Mouse (Mus musculus) adrenal gland (tissue): ENCODE data around the gene Slc6a11.

Experiments used
- intact Hi-C: fragments of 180-260 bp; cut with DNase I; formaldehyde crosslinking; loops from one replicate; pipeline ENCODE4 v1.15.1; 2025

Gene Slc6a11

GRCm38 (mm10) chr6:114261609-114262008, 130.6 kb downstream of the Slc6a11 start:
- intact Hi-C loops = no loop called here

DNA sequence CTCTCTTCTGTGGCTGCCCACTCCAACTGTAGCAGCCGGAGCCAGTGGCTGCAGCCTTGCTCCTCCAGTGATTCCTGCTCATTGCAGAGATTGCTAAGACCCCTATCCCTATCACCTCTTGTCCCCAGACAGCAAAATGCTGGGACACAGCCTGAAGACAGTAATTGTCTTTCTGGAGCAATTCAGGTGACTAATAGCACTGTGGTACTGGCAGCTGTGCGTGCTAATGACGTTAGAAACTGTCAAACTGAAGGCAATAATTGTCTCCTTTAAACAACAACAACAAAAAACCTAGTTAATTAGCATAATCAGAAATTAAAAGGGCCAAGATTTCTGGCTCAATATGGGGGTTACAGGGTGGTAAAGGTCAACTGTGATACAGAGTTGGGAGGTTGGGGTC, 133.0 kb downstream of the Slc6a11 start:
- intact Hi-C loops = no loop called here

GRCm38 (mm10) chr6:114264426-114264825, 133.4 kb downstream of the Slc6a11 start:
- intact Hi-C loops = no loop called here

GRCm38 (mm10) chr6:114266273-114266672, 135.2 kb downstream of the Slc6a11 start:
- intact Hi-C loops = no loop called here

- intact Hi-C loops = no loop called here
These were observed 136.9 kb downstream of the Slc6a11 start for GRCm38 (mm10) chr6:114267979-114268378.

DNA sequence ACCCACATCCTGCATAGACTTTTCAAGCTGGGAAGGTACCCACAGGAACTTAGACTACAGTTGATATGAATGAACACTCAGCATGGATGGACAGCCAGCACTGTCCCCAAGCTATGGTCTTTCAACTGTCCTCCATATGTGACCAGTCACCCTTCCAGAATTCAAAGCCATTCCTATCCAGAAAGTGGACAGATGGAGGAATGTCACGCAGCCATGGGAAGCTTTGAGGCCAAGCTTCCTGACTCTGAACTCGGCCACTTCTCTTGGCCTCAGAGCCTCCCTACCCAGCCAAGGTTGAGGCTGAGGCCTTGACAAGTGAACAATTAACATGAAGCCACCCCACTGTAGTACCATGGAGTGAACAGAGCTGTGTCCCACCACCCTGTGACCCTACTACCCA, 138.5 kb downstream of the Slc6a11 start:
- intact Hi-C loops = no loop called here

DNA sequence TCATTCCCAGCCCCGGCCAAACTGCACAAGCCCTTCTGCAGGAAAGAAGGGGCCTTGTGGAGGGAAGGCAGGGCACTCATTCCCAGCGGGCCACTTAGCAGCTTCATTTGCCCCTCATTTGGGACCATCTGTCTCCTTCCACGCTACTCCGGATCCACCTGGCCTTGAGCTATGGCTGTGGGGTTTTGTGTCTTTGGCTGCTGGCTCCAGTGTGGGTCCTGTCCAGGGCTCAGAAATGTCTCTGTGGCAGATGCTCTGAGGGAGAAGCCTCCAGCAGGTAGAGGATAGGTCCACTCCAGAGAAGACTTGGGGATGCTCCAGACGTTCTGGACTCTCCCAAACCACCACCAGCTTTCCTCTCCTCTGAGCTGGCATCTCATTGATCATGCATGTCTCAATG, 139.8 kb downstream of the Slc6a11 start:
- intact Hi-C loops = no loop called here

DNA sequence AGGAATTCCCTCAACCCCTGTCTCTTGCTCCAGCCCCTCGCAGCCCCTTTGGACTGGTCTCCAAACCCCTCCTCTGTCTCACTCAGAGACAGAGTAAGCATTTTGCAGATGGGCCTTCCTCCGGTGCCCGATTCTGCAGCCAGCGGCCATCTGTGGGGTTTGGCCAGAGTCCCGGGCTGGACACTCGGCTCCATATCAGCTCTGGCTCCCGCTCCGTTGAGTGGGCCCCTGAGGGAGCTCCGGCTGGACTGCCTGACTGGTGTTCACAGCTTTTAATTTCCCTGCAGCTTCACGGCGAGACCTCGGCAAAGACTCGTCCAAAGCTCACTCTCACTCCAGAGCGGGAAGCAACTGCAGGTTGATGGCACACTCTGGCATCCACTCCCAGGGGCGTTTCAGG, 141.2 kb downstream of the Slc6a11 start:
- intact Hi-C loops = no loop called here

DNA sequence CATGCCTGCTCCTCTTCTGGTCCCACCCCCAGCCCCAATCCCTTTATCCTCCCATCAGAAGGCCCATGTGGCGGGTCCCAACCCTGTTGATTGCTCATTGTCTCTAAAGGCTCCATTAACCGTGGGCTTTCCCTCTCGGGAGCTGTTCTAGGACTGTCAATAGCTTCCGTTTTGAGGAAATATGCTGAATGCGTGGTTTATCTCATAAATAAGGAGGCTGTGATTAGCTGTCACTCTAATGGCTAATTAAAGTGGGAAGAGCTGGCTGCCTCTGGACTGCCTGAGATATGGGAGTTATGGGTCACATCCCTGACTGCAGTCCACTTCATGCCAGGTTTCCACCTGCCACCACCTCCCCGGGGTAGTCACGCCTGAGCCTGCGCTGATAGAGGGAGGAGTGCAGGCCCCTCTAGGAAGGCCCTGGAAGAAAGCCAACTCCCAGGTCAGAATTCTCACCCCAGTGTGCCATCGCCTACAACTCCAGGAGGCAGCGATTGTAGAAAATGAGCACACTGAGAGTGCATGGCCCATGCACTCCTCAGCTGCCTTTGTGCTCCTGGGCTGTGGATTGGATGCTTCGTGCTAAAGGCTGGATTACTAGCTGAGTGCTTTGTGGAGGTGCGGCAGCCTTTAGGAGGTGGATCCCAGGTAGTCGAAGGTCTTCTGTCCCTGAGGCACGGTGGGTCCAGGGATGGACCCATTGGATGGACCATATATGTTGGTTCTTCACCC, 143.1 kb downstream of the Slc6a11 start:
- intact Hi-C loops = no loop called here

GRCm38 (mm10) chr6:114275800-114276199, 144.8 kb downstream of the Slc6a11 start:
- intact Hi-C loops = no loop called here

- intact Hi-C loops = no loop called here
These were observed 151.6 kb downstream of the Slc6a11 start, which contains the start of gene Slc6a1 for GRCm38 (mm10) chr6:114282469-114283277. Gene Slc6a1 (plus strand): TSS chr6:114282635.

- intact Hi-C loops = no loop called here
These were observed 152.3 kb downstream of the Slc6a11 start for GRCm38 (mm10) chr6:114283278-114283770.

- intact Hi-C loops = no loop called here
These were observed 153.1 kb downstream of the Slc6a11 start for GRCm38 (mm10) chr6:114283927-114284703.

DNA sequence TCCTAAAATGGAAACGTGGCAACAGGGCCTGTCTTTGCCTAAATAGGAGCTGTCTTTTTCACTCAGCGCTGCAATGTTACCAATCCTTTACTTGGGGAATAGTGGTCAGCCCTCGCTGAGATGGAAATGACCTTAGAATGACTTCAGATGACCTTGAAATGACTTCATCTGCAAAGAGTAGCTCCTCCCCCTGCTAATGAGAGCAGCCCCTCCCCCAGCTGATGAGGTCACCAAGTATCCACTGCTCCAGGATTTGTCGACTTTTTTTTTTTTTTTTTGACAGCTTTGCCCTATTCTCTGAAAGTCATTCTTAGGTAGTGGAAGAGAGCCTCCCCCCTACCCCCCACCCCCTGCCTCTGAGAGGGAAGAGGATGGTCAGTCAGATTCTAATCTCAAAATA, 154.4 kb downstream of the Slc6a11 start:
- intact Hi-C loops = no loop called here

GRCm38 (mm10) chr6:114289106-114289505, 158.1 kb downstream of the Slc6a11 start:
- intact Hi-C loops = no loop called here

DNA sequence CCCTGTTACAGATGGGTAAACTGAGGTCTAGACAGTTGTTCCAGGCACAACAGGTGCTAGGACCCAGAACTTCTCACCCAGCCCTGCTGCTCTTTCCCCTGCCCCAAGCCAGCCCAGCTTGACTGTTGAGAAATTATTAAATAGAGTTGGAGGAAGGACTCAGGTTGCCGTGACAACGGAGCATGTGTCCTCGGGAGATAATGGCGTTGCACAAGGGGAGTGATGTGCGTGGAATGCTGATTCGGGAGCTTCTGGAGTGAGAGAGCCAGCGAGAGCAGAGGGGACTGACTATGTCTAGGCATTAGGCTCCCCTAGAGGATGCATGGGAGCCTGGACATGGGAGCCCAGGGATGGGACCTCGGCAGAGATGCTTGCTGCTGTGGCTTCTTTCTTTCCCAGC, 159.1 kb downstream of the Slc6a11 start:
- intact Hi-C loops = no loop called here

GRCm38 (mm10) chr6:114290929-114291328, 159.9 kb downstream of the Slc6a11 start:
- intact Hi-C loops = no loop called here

DNA sequence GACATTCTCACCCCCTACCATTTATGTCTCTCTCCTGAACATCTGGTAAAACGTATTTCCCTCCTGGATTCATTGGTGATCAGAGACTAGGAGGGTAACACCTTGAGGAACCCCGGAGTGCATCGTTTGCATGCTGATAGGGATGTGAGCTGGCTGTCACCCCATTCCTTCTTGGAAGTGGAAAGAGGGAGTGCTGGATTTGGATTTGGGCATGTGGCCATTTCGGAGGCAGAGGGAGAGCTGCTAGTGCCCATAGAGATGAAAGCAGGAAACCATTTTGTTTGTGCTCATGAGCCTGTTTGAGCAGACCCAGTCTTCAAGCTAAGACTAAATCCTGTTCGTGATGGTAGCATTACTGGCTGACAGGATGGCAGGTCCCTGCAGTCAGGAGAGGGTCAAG, 160.4 kb downstream of the Slc6a11 start:
- intact Hi-C loops = no loop called here

DNA sequence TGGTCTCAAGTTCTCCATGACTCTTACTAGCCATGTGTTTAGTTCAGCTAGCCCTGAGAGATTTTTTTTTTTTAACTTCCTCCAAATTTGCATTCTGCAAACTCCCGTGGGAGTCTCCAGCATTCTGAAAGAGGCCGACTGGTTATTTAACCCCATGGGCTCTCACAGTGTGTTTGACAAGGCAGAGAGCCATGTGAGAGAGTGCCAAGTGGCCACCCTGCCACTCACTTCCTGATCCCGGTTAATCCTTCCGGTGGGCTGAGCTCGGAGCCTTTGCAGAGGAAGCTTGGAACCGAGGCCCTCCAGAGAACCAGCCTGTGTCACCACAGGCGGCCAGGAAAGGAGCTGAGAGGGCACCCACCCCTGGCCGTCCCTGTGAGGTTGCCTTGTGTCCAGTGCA, 162.5 kb downstream of the Slc6a11 start:
- intact Hi-C loops = no loop called here

- intact Hi-C loops = no loop called here
These were observed 164.0 kb downstream of the Slc6a11 start for GRCm38 (mm10) chr6:114295086-114295485.

- intact Hi-C loops = no loop called here
These were observed 166.4 kb downstream of the Slc6a11 start for GRCm38 (mm10) chr6:114297260-114298002.
